Mouse (Mus musculus) spleen, postnatal 4 days (tissue): Measurements from ENCODE around the gene Scgb1a1.

Source experiments
- DNase-seq, 2 experiments: peaks; one replicate each; pipeline ENCODE4 v3.0.0; 2022; ENCODE audit warnings: low spot score in 2 of 2

Gene Scgb1a1

DNA sequence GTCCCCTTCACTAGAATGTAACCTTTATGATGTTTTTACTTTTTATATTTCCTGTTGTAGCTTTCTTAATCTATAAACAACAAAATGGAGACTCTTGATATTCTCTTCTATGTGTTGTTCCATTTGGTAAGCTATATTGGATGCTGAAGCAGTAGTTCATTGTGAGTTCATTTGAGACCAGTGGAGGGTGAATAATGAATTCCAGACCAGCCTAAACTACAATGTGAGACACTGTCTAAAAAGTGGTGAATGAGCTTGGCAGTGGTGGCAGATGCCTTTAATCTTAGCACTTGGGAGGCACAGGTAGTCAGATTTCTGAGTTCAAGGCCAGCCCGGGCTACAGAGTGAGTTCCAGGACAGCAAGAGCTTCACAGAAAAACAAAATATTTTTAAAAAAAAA is 44.6 kb downstream of the Scgb1a1 start:
- no peak for DNase-seq

DNA sequence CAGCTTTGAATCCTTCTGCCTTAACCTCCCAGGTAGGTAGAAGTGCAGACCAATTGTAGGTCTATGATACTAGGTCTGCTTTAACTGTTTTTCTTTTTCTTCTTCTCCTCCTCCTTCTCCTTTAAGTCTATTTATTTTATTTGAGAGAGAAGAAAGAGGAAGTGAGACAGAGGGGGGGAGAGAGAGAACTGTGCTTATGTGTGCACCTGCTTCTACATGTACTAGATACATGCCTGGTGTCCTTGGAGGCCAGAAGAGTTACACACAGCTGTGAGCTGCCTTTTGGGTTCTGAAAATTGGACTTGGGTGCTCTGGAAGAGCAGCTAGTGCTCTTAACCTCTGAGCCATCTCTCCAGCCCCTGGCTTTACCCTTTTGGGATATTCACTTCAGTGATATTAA is 46.7 kb downstream of the Scgb1a1 start:
- no peak for DNase-seq

DNA sequence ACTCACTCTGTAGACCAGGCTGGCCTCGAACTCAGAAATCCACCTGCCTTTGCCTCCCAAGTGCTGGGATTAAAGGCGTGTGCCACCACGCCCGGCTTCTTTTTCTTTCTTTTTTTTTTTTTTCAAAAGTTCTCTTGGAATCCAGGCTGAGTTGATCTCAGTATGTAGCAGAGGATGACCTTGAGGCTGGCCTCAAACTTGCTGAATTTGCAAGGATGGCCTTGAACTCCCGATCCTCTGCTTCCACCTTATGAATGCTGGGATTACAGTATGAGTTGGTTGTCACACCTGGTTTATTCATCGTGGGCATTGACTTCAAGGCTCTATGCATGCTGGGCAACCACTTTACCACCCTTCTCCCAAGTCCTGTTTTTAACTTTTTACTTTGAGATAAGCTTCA is 47.1 kb downstream of the Scgb1a1 start:
- DNase-seq, result no peak

DNA sequence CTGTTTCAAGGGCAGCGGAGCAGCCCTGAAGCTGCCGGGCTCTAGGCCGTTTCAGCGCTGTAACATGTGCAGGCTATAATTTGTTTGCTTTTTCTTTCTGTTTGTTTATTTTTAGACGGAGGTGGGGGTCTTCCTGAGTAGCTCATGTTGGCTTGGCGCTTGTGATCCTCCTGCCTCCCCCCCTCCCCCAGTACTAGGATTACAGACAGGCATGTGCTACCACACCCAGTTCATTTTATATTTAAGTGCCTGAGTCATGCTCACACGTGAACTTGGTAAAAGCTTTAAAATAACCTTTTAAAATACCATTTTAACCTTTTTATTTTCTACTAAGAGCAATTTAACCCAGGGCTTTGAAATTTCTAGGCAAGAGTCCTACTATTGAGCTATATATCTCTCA is 47.8 kb downstream of the Scgb1a1 start:
- DNase-seq, result no peak

DNA sequence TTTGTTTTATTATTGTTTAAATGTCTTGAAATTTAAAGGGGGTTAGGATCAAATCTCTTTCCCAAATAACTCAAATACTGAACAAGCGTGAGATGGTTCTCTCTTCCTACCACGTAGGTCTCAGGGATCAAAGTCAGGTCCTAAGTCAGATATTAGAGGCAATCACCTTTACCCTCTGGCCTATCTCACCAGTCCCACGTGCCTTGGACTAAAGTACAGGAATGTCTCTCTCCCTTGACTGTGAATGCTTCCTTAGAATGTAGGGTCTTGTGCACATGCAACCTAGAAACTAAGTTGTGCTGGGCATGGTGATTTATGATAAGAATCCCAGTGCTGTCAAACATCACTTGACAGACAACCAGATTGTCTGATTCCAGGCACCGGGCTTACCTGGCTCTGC is 48.5 kb downstream of the Scgb1a1 start:
- no peak for DNase-seq

DNA sequence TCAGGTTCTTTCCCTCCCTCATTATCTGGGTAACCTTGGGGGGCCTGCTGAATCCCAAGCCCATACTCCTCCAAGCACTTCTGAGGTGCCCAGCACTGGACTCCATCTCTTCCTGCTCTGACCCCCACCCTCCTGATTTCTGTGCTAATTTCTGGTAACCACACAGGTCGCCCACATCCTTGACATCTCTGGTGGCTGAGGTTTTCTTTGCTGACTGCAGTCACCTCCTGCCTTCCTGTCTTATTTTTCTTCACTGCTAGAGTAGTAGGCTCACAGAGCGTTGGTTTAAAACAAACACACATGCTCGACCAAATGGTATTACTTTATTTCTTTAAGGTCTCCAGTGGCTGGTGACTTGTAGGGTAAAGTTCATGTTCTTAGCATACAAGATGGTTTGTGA is 49.6 kb downstream of the Scgb1a1 start:
- DNase-seq, result no peak

DNA sequence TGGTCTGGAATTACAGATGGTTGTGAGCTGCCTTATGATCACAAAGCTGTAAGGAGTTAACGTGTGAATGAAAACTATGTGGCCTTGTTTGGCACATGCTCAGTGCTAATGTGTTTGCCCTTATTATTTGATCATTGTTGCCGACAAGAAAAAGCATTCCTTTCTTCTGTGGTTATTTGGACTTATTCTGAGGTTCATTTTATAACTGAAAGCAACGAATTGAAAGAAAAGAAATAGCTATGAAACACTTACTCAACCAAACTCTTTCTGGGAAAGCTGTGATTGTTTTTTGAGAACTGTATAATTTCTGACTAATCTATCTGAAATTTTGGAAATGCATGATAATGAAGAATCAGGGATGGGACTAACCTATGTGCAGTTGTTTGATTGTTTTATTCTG is 52.7 kb downstream of the Scgb1a1 start:
- DNase-seq, result no peak

DNA sequence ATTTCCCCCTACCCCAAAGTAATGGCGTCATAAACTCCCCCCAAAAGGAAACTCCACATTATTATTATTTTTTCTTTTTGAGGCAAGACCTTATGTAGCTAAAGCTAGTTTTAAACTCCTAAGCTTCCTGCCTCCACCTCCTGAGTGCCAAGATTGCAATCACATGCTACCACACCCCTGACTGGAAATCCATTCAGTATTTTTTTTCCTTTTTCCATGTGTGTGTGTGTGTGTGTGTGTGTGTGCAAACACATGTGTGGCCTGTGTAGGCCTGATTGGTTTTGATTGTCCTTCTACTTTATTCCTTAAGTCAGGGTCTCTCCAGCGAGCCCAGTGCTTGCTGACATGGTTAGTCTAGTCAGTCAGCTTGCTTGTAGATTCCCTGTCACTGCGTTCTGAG is 53.3 kb downstream of the Scgb1a1 start:
- no peak for DNase-seq
